Comparison of ENCODE assay signal across 8 mouse cellular contexts in genomic region chr6:67812478-67812877, GRCm38 (mm10).
A peak's percentile ranks its signal among the peaks of the same experiment; 100 is the strongest.
DNase-seq lines count a peak whose midpoint lies in the region; ATAC-seq and TF ChIP-seq lines count a peak whose summit lies in the region.
"Not testable (repeated sequence)": the region's sequence is repeated elsewhere in the genome, so short reads cannot be mapped to it uniquely, and the experiment has no call there.

No protein-coding gene starts in this region.

- H3K9ac ChIP-seq in liver, embryonic 14.5 days (replicated peaks); midbrain, embryonic 15.5 days: not testable (repeated sequence)

- WGBS in liver, embryonic 14.5 days (ENCODE audit: insufficient replicate concordance): 9% methylated on average over 3 of the region's 3 CpGs
- WGBS in midbrain, embryonic 15.5 days: 15% methylated on average over 3 of the region's 3 CpGs

- not testable (repeated sequence) for H3K9me3 ChIP-seq in liver, embryonic 14.5 days (ENCODE audit: control insufficient read depth, low read length); midbrain, embryonic 15.5 days

- not testable (repeated sequence) for ATAC-seq in liver, embryonic 14.5 days (ENCODE audit: insufficient read depth)
- peak; percentile 60; the same call in 1 of the 2 replicates for ATAC-seq in midbrain, embryonic 15.5 days (replicated peaks)

- H3K4me1 ChIP-seq in liver, embryonic 14.5 days (replicated peaks; ENCODE audit: control insufficient read depth in 2 of 2, insufficient read depth in 2 of 2, low read length in 1 of 2); midbrain, embryonic 15.5 days: not testable (repeated sequence)

- intact Hi-C loops in gastrocnemius, adult 2 months (cut with DNase I): not testable (repeated sequence)

- H3K27me3 ChIP-seq in liver, embryonic 14.5 days (ENCODE audit: control insufficient read depth, insufficient read depth, low read length); midbrain, embryonic 15.5 days (replicated peaks): not testable (repeated sequence)

- H3K27ac ChIP-seq in gastrocnemius, adult 2 months; liver, embryonic 14.5 days; midbrain, embryonic 15.5 days: not testable (repeated sequence)

- H3K4me2 ChIP-seq in liver, embryonic 14.5 days (ENCODE audit: low read depth); midbrain, embryonic 15.5 days: not testable (repeated sequence)

- H3K4me3 ChIP-seq in gastrocnemius, adult 2 months; liver, embryonic 14.5 days (ENCODE audit: insufficient read depth in 1 of 2, low read depth in 2 of 2, low read length in 2 of 2); midbrain, embryonic 15.5 days: not testable (repeated sequence)

- H3K36me3 ChIP-seq in liver, embryonic 14.5 days (replicated peaks; ENCODE audit: control insufficient read depth, insufficient read depth, low read depth); midbrain, embryonic 15.5 days (replicated peaks): not testable (repeated sequence)

- not testable (repeated sequence) for TF ChIP-seq EP300 in liver, embryonic 14.5 days (IDR thresholded peaks at IDR 0.05; ENCODE audit: low read depth)

- peak; percentile 37 for TF ChIP-seq CTCF in gastrocnemius, adult 2 months (IDR thresholded peaks at IDR 0.05)
- peak; percentile 54 for TF ChIP-seq CTCF in liver, embryonic 14.5 days (IDR thresholded peaks at IDR 0.05; ENCODE audit: low read depth)

- peak; percentile 24 for DNase-seq in CD4-positive, CD25-positive, alpha-beta regulatory T cell, adult 2 months (ENCODE audit: low read depth, low spot score)
- peak; percentile 11 for DNase-seq in adipocyte (ENCODE audit: low spot score)
- DNase-seq in embryo, embryonic 10.5 days (ENCODE audit: low spot score): peak; percentile 60
- not testable (repeated sequence) for DNase-seq in gastrocnemius, adult 2 months; liver, embryonic 14.5 days (ENCODE audit: low read depth in 3 of 3, low spot score in 3 of 3)
- peak; percentile 13 for DNase-seq in kidney, adult 9 months
- peak; percentile 17 for DNase-seq in right cerebral cortex, postnatal 4 days
